8 mouse cellular contexts compared by ENCODE assay signal in the genomic region with DNA sequence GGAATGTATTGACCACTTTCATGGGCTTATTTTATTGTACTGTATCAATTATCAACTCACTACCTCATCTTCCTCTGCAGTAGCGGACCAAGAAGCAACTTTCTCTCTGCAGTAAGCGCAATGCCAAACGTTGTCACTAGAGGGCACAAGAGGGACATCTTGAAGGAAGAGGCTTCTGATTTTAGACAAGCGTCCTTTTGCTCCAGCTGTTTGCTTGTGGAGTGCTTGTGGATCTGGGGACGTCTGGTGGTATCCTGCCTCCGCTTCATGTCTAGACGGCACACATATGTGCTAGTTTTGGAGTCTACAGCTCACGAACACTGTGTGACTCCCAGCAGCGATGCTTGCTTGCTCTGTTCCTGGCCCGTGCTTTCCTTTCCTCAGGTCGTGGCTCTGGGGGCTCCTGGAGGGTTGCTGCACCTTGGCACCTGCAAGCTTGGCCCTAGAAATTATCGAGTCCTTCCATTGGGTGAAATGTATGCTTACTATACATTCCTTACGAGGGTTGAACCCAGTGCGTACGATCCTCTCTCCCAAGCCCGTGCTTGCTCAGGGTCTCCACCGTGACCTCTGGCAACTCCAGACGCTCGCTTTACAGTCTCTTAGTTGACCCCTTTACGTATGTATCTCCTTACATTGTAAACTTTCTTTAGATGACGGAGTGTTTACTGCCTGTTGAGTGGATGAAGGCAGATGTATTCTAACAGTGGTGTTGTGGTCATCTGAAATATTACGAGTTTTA.
DNase-seq lines count a peak whose midpoint lies in the region; ATAC-seq and TF ChIP-seq lines count a peak whose summit lies in the region.

No protein-coding gene starts in this region.

- H3K9me3 ChIP-seq in midbrain, embryonic 12.5 days = no peaks in the 10 kb centered on the region

- H3K4me2 ChIP-seq in midbrain, embryonic 12.5 days (replicated peaks) = no peak overlapping the region

- H3K27ac ChIP-seq in cortical plate, adult 2 months (ENCODE audit: insufficient read depth, low read length) = no peak overlapping the region
- H3K27ac ChIP-seq in midbrain, embryonic 12.5 days (replicated peaks) = no peak overlapping the region

- no peaks in the 10 kb centered on the region for H3K4me1 ChIP-seq in cortical plate, adult 2 months (ENCODE audit: control insufficient read depth, insufficient read depth, low read length)
- H3K4me1 ChIP-seq in midbrain, embryonic 12.5 days = 0 out of 2 replicates have a peak, but pooled peaks cover 3% of the 10 kb centered on the region

- no peak for TF ChIP-seq POLR2A in cortical plate, adult 2 months (IDR thresholded peaks at IDR 0.05; ENCODE audit: extremely low read depth, insufficient read depth, low read length)

- peak overlapping the region; percentile 2; the same call in 1 of the 2 replicates for H3K4me3 ChIP-seq in cortical plate, adult 2 months (ENCODE audit: insufficient read depth, low read length)
- H3K4me3 ChIP-seq in midbrain, embryonic 12.5 days = no peak overlapping the region

- no peaks in the 10 kb centered on the region for H3K27me3 ChIP-seq in midbrain, embryonic 12.5 days

- peak; percentile 90 for DNase-seq in heart, adult 11 months
- no peak for DNase-seq in heart, postnatal 25 days (ENCODE audit: low spot score)
- DNase-seq in gastrocnemius, adult 8-10 months (ENCODE audit: low spot score in 2 of 2) = peak; percentile 46 to 65
- peak; percentile 86 to 90 for DNase-seq in left cerebral cortex, postnatal 10 days (ENCODE audit: extremely low spot score in 1 of 2, low spot score in 2 of 2)
- peak; percentile 73 for DNase-seq in skeletal muscle tissue, adult 2 months (ENCODE audit: low read depth, low spot score)

- 66% methylated on average over 22 of the region's 22 CpGs for WGBS in midbrain, embryonic 12.5 days

- peak; percentile 97 for TF ChIP-seq CTCF in cortical plate, adult 2 months (IDR thresholded peaks at IDR 0.05; ENCODE audit: extremely low read depth, insufficient read depth, low read length)

- peak; percentile 80 for ATAC-seq in inflammation-experienced regulatory T-cells, adult 6 months
- peak; percentile 69; the same call in 1 of the 2 replicates for ATAC-seq in midbrain, embryonic 12.5 days (ENCODE audit: low FRiP score, low read depth)

- no peak overlapping the region for H3K9ac ChIP-seq in midbrain, embryonic 12.5 days (replicated peaks)

- intact Hi-C loops in heart, postnatal 25 days (cut with DNase I) = loop anchor here (2.0 to 10.0 kb wide), 2 partner anchors 931 to 1039 kb away; partner anchors contain the start of gene Smim15
- intact Hi-C loops in left cerebral cortex, postnatal 10 days (cut with DNase I) = loop anchor here (5.0 to 10.0 kb wide), 2 partner anchors 341 to 1043 kb away; partner anchors contain the start of genes Ercc8 and Ndufaf2

- H3K36me3 ChIP-seq in midbrain, embryonic 12.5 days = no peaks in the 10 kb centered on the region
